Mouse (Mus musculus) erythroblast, embryonic 14.5 days (primary cell): Measurements from ENCODE around the gene Xlr3a.
"Not testable (repeated sequence)": the region's sequence is repeated elsewhere in the genome, so short reads cannot be mapped to it uniquely, and the experiment has no call there.

Experiments
- GATA1 ChIP-seq: IDR thresholded peaks from 2 replicates; pipeline ENCODE4 v1.6.1; 2012; ENCODE audit warnings: low read length, inconsistent platforms, mixed read lengths
- TAL1 ChIP-seq: IDR thresholded peaks from 3 replicates; pipeline ENCODE4 v1.6.1; 2012; ENCODE audit warnings: low read length, inconsistent platforms, mixed read lengths

GRCm38 (mm10) chrX:73096941-73097508 is at the start of gene Xlr3a:
- not testable (repeated sequence) for TF ChIP-seq GATA1, TAL1
